Mouse (Mus musculus): ENCODE data around the gene Rhbdf2. TPM values are rescaled to one million over a fixed set of nuclear protein-coding genes. Genes with fewer than 3 reads are reported as not detected.

Rhbdf2 gene
- total and polyA plus RNA-seq, 3 experiments = 6.4 to 13.7 TPM; not detected in 1

DNA sequence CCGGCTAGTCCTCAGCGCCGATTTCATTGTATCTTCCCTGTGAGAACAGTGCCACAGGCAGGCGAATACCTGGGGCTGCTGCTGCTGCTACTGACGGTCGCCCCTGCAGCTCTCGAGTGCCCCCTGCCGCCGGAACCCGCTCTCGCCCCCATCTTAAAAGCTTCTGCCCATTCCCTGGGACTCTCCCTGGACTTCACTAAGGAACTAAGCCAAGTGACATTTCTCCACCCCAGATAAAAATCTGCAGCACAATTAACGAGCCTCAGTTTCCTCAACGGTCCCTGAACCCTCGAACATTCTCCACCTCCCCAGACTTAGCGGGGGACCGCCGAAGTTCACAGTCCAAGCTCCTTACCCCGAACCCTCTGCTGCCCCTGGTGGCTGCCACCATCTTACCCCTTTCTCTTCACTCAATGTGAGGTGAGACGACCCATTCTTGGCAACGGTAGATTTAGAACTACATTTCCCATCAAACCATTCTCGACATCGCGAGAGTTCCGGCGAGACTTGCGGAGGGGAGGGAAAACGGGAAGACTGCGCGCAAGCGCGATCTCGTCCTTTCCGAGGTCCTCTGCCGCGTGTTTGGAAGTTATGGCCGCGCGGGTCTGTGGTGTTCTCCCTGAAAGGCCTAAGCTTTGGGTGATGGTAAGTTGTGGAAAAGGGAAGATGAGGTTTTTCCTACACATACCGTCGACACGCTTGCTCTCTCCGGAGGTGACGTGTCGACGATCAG lies 44.5 kb upstream of the Rhbdf2 start:
- H3K4me3 ChIP-seq (ENCODE audit: control insufficient read depth in 1 of 2, insufficient read depth in 1 of 2, low read depth in 2 of 2, low read length in 2 of 2) = peak overlapping the region; percentile 30 to 84
- peak; percentile 100 for DNase-seq (ENCODE audit: low read depth, low spot score)
- H3K4me1 ChIP-seq (ENCODE audit: control insufficient read depth in 1 of 2, insufficient read depth in 2 of 2, low read length in 2 of 2) = peaks cover 2 to 27% of the 10 kb centered on the region in 2 experiments
- peaks cover 11 to 38% of the 10 kb centered on the region in 2 experiments for H3K36me3 ChIP-seq (ENCODE audit: control insufficient read depth in 1 of 2, insufficient read depth in 2 of 2, low read length in 2 of 2)
- H3K9ac ChIP-seq (ENCODE audit: control insufficient read depth, low read depth, low read length, poor library complexity, severe bottlenecking) = peak overlapping the region; percentile 87
- H3K79me2 ChIP-seq (ENCODE audit: control insufficient read depth, insufficient read depth, low read length, poor library complexity) = peaks cover 35% of the 10 kb centered on the region
- no peaks in the 10 kb centered on the region for H3K27me3 ChIP-seq (ENCODE audit: control insufficient read depth in 1 of 2, insufficient read depth in 2 of 2, low read length in 2 of 2)
- peak overlapping the region; percentile 80 for H3K27ac ChIP-seq (ENCODE audit: control insufficient read depth, low read depth, low read length)
- TF ChIP-seq TBP (IDR thresholded peaks at IDR 0.05; ENCODE audit: low read depth, low read length) (peak; percentile 97), GATA1 (IDR thresholded peaks at IDR 0.05; ENCODE audit: low read depth, low read length) (peak; percentile 12; the same call in 1 of the 2 replicates), POLR2AphosphoS2 (IDR thresholded peaks at IDR 0.05; ENCODE audit: low read length) (no peak), USF1 (IDR thresholded peaks at IDR 0.05; ENCODE audit: low read depth, low read length) (no peak; the same call in 1 of the 2 replicates), MAFK (IDR thresholded peaks at IDR 0.05; ENCODE audit: borderline replicate concordance, low read depth, low read length) (no peak), POLR2AphosphoS5 (IDR thresholded peaks at IDR 0.05; ENCODE audit: borderline replicate concordance, low read depth, low read length) (0 out of 2 replicates have a peak, but pooled peaks have one; percentile 92), BHLHE40 (IDR thresholded peaks at IDR 0.05; ENCODE audit: borderline replicate concordance, low read depth, low read length) (no peak), NELFE (IDR thresholded peaks at IDR 0.05; ENCODE audit: low read depth, low read length) (no peak; the same call in 1 of the 2 replicates), ZC3H11A (IDR thresholded peaks at IDR 0.05; ENCODE audit: low read depth, low read length) (no peak), HCFC1 (IDR thresholded peaks at IDR 0.05; ENCODE audit: low read depth, low read length) (peak; percentile 98), TAL1 (IDR thresholded peaks at IDR 0.05; ENCODE audit: low read length) (no peak), ZNF384 (IDR thresholded peaks at IDR 0.05; ENCODE audit: low read depth, low read length) (no peak), MYC (IDR thresholded peaks at IDR 0.05; ENCODE audit: low read depth, low read length) (peak; percentile 100), ZKSCAN1 (IDR thresholded peaks at IDR 0.05; ENCODE audit: low read depth, low read length) (no peak), JUND (IDR thresholded peaks at IDR 0.05; ENCODE audit: low read depth, low read length) (no peak), CHD1 (IDR thresholded peaks at IDR 0.05; ENCODE audit: low read depth, low read length) (no peak), POLR2A (IDR thresholded peaks at IDR 0.05; ENCODE audit: control insufficient read depth in 1 of 2, insufficient read depth in 1 of 2, low read depth in 1 of 2, low read length in 2 of 2, poor library complexity in 1 of 2) (peak; percentile 97 to 99), NRF1 (IDR thresholded peaks at IDR 0.05; ENCODE audit: insufficient read depth, low read depth, low read length, poor library complexity, severe bottlenecking) (peak; percentile 82), KAT2A (conservative IDR thresholded peaks at IDR 0.05; ENCODE audit: low read depth, low read length) (peak; percentile 73), ETS1 (IDR thresholded peaks at IDR 0.05; ENCODE audit: low read depth, low read length) (no peak), ELF1 (IDR thresholded peaks at IDR 0.05; ENCODE audit: low read depth, low read length) (peak; percentile 56), RCOR1 (IDR thresholded peaks at IDR 0.05; ENCODE audit: low read depth, low read length) (no peak), CHD2 (IDR thresholded peaks at IDR 0.05; ENCODE audit: low read length) (peak; percentile 98), SMC3 (IDR thresholded peaks at IDR 0.05; ENCODE audit: low read depth, low read length) (peak; percentile 90), CTCF (IDR thresholded peaks at IDR 0.05 in 2 of 3, conservative IDR thresholded peaks at IDR 0.05 in 1 of 3; ENCODE audit: control insufficient read depth in 1 of 3, insufficient read depth in 1 of 3, low read depth in 2 of 3, low read length in 3 of 3, poor library complexity in 1 of 3, severe bottlenecking in 1 of 3) (peak; percentile 58 to 98 (median 81)), EP300 (IDR thresholded peaks at IDR 0.05; ENCODE audit: low read depth in 1 of 2, low read length in 2 of 2) (no peak), UBTF (IDR thresholded peaks at IDR 0.05; ENCODE audit: borderline replicate concordance, insufficient read depth, low read depth, low read length) (no peak), TCF12 (IDR thresholded peaks at IDR 0.05; ENCODE audit: low read depth, low read length) (peak; percentile 78), MYB (IDR thresholded peaks at IDR 0.05; ENCODE audit: low read depth, low read length) (no peak), RAD21 (IDR thresholded peaks at IDR 0.05; ENCODE audit: low read depth, low read length) (peak; percentile 84), SIN3A (IDR thresholded peaks at IDR 0.05; ENCODE audit: low read length) (no peak)
- H3K9me3 ChIP-seq (replicated peaks; ENCODE audit: insufficient read depth, low read length) = no peaks in the 10 kb centered on the region
